Mouse (Mus musculus) retina, postnatal 1 day (tissue): ENCODE measurements at regions not wholly inside any gene's neighbourhood (a gene's known extent, or its start where the extent isn't known, plus 50 kb on each side); places are given as distances from the start of the nearest gene placed in this dataset.

Source experiments
- DNase-seq: peaks from one replicate; pipeline ENCODE4 v3.0.0-alpha.2; 2012

DNA sequence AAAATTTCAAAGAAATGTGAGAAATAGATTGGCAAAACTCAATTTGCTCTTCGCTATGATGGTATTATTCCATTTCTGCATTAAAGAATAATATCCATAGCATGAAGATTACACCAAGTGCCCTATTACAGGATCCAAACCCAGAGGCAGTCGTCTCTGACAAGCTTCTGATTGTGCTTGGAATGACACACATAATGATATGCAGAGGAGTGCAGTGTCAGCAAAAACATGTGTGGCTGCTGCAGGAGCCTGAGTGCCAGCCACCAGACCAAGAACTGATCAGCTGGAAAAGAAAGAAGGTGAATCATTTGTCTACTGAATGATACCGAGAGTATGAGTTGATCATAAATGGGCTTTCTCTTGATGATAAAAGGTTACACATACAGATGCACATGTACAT, 137.3 kb downstream of the Il15 start:
- peak; percentile 26 for DNase-seq

DNA sequence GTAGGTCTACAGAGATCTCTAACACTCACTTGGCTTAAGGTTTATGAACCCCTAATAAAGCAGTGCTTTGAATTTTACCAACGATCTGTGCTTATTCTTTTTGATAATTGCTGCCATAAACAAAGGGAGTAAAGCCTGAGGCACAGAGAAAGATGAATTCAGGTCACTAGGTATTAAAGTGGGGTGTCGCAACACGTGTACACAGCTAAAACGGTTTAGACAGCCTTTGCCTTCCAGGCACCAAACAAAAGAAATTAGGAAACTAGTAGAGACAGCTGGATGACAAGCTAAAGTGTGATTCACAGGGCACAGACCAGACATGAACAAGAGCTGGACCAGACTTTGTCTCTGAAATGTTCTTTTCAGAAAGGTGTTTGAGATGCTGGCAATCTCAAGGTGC, 140.8 kb downstream of the Il15 start:
- DNase-seq: peak; percentile 79

- DNase-seq: no peak
These were observed 142.4 kb downstream of the Il15 start for GRCm38 (mm10) chr8:82260613-82261012.

DNA sequence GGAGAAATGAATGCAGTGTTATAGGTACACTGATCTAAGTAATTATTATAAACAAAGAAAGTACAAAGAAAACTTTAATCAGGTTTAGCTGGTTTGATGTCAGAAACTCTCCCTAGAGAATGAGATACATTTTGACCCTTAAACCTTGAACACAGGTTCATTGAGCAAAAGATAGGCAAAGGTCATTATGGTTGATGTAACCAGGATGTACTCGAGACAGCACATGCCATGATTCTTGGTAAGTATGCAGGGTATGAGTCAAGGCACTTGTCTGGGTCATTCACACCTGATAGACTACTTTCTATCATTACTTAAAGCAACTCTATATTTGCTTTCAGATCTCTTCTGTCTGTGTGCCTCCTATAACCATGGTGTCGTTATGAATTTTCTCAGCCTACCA, 147.2 kb downstream of the Il15 start:
- no peak for DNase-seq

DNA sequence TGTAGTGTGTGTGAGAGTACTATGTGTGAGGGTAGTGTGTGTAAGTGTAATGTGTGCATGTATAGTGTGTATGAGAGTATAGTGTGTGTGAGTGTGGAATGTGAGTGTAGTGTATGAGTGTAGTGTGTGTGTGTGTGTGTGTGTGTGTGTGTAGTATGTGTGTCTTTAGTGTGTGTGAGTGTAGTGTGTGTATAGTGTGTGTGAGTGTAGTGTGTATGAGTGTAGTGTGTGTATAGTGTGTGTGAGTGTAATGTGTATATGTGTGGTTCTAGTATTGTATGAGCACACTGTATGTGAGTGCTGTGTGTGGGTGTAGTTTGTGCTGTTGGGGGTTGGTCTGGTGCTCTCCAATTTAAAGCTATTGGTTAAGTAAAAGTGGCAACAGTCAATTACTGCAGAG, 150.6 kb downstream of the Il15 start:
- no peak for DNase-seq

DNA sequence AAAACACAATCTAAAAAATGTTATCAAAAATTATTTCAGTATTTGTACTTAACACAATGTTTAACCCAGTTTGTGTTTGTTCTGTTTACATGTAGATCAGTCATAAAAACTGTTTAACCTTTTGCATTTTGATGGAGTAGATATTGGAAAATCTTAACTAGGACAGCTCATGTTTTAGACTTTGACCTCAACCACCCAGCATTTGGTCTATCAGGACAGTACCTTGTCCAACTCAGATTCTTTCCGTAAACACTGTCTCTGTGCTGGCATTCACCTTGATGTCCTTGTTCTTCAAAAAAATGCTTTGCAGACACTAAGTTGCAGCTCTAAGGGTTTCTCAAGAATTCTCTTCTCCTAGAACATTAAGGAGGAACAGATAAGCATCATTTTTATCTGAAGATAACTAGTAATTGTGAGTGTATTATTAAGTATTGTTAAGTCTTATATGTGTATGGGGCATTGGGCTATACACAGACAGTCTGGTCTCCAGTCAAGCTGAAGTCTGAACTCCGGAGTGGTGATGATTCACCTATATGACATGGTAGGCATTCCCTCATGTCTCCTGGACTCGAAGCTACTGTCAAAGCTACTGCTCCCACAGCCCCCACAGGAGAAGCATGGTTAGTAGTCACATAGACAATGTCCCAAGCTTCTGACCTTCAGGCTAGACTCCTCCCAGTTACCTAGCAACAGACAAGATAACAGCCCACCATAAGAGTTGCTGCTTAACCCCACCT, 153.0 kb downstream of the Il15 start:
- no peak for DNase-seq

GRCm38 (mm10) chr8:82244076-82244475, 158.9 kb downstream of the Il15 start:
- DNase-seq: no peak

DNA sequence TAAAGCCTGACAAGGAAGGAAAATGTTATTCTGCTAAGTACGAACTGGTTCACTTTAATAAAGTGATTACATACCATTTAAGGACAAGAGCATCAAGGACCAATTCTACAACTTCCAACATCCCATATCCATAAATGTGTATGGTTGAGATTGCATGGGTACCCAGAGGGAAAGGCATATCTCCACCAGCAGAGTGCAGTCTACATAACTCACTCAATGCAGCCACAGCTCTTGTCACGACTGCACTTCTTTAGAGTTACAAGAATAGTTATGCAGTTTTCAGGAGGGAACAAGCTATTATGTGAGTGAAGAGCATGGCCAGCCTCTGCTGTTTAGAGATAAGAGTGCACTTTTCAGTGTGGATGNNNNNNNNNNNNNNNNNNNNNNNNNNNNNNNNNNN, 173.1 kb downstream of the Il15 start:
- DNase-seq: no peak

DNA sequence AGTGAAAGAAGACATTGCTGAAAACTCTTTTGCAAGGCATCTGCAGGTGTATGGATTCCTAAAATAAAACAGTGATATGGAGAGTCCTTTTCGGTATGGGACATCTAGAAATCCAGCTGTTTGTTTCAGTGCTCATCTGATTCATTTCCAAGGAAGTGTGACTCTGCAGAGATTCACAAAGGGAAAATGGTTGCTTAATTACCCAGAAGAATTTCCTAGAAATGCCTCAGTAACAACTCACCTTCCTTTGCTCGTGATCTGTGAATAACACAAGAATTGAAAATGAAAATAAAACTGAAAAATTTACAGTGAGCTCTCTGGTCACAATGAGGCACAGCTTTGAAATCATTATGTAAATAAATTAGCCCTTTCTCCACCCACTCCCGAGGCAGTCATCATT, 201.3 kb downstream of the Il15 start:
- DNase-seq: no peak

GRCm38 (mm10) chr8:82200176-82200575, 202.8 kb downstream of the Il15 start:
- DNase-seq: no peak

- no peak for DNase-seq
These were observed 206.5 kb downstream of the Il15 start for GRCm38 (mm10) chr8:82196504-82196903.

DNA sequence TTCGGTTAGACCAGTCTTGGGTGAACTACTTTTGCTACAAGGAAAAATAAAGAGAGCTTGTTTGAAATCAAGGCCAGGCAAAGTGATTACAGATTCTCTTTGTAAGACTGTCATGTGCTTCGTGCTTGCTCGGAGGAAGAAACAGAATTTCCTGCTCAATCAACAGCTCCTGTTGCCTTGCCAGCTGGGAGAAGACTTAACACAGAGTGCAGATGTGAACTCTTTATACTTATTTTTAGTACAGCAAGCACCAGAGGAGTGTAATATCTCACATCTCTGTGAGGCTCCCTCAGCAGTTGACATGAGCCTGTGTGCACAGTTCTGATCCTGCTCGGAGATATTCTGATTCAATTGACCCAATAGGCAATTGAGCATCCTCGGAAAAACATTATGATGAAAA, 207.9 kb downstream of the Il15 start:
- no peak for DNase-seq

DNA sequence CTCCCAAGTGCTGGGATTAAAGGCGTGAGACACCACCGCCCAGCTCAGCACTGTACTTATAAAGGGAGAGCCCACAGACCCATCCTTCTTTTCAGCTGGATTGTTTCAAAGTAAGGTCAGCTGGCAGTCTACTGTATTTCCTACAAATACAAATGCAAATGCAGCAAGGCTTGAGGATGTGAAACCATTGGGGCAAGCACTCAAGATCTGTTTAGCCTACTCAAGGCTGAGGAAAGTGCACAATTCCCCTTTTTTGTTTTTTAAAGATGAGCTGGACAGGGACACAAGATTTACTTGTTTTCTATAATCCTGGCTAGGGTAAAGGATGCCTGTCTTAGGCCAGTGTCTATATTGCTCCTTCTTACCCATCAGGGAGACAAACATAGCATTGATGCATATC, 212.0 kb downstream of the Il15 start:
- DNase-seq: no peak

DNA sequence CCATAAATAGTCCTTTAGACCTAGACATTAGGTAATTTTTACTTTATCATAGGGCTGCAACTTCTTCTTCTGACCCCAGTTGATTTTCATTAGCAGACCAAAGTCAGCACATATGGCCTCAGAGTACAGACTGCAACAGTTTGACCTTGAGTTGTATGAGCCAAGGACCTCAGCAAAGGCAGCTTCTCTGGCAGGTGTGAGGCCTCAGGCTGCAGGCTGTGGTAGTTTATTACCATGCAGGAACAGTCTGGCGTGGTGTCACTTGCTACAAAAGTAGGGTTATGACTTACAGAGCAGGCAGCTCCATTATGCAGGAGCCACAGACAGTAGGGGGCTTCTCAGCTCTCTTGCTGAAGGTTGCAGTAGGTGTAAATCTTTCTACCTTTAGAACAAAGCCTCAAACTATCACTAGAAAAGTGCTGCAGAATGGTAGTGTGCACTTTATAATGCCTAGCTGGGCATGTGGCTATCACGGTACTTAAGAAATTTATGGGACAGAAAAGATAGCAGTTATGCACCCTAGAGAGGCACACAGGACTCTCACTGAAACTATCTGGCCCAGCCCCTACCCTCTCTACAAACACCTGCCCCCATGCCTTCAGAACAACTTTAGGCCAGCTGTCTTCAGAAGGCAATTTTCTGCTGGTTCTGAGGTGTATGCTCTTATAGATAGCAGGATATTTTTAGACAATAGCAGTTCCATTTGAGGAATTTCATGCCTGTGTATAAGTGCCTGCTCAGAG, 215.7 kb downstream of the Il15 start:
- no peak for DNase-seq

DNA sequence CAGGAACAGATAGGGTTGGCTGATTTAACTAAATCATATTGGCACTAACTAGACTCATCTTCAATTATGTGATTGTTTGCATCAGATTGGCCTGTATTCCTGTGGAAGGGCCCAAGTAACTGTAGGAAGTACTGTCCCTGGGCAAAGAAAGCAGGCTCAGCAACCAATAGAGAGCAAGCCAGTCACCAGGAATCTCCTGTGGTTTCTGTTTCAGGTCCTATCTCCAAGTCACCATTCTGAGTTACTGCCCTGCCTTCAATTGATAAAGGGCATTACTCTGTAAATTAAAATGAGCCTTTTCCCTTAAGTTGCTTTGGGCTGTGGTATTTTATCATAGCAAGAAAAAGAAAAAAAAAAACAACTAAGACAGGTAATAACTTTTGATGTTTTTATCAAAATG, 219.0 kb downstream of the Il15 start:
- no peak for DNase-seq
